Mouse (Mus musculus) liver, postnatal 0 days (tissue): ENCODE measurements around the gene Cmtr2.

ENCODE experiments used
- CTCF ChIP-seq: sonication (generic); IDR thresholded peaks from 2 replicates; pipeline ENCODE4 v1.5.1; 2016; ENCODE audit warnings: antibody characterized with exemption, low read depth
- EP300 ChIP-seq: IDR thresholded peaks from 2 replicates; pipeline ENCODE4 v1.6.1; 2016; ENCODE audit warnings: antibody characterized with exemption, low read depth, mild to moderate bottlenecking

- TF ChIP-seq EP300 (no peak), CTCF (no peak)
These were observed 1.7 kb downstream of the Cmtr2 start for GRCm38 (mm10) chr8:110217198-110217597.
